Mouse (Mus musculus): ENCODE results near the gene Dnmt3c. TPM values are rescaled to one million over a fixed set of nuclear protein-coding genes. Genes with fewer than 3 reads are reported as not detected.
"Not testable (repeated sequence)": the region's sequence is repeated elsewhere in the genome, so short reads cannot be mapped to it uniquely, and the experiment has no call there.

Gene Dnmt3c
- polyA plus RNA-seq, 1 experiment from 2014 or later = 0.77 TPM

GRCm38 (mm10) chr2:153668754-153669376 lies 27.6 kb upstream of the Dnmt3c start:
- WGBS = 74% methylated on average over 7 of the region's 7 CpGs

GRCm38 (mm10) chr2:153670111-153670510 lies 26.3 kb upstream of the Dnmt3c start:
- Histone ChIP-seq H3K4me2 (no peak overlapping the region), H3K27ac (ENCODE audit: low read depth, low read length) (no peak overlapping the region), H3K36me3 (ENCODE audit: control insufficient read depth, insufficient read depth, low read length) (peaks cover 5% of the 10 kb centered on the region; the same call in 1 of the 2 replicates), H3K9ac (ENCODE audit: low read depth, low read length) (no peak overlapping the region), H3K4me3 (ENCODE audit: low read depth, low read length) (no peak overlapping the region), H3K9me3 (ENCODE audit: control insufficient read depth, low read length) (no peaks in the 10 kb centered on the region), H3K4me1 (replicated peaks; ENCODE audit: control insufficient read depth, insufficient read depth, low read length) (no peaks in the 10 kb centered on the region), H3K27me3 (replicated peaks; ENCODE audit: control insufficient read depth, insufficient read depth, low read length) (no peaks in the 10 kb centered on the region)
- 82% methylated on average over 5 of the region's 5 CpGs for WGBS
- ATAC-seq (replicated peaks; ENCODE audit: low FRiP score) (no peak), DNase-seq (ENCODE audit: low spot score) (no peak)

More at GRCm38 (mm10) chr2:153668754-153669376, 27.6 kb upstream of the Dnmt3c start:
- H3K4me1 ChIP-seq (replicated peaks; ENCODE audit: control insufficient read depth, insufficient read depth, low read length) = no peaks in the 10 kb centered on the region
- no peak for DNase-seq (ENCODE audit: low spot score)
- no peak overlapping the region for H3K4me3 ChIP-seq (ENCODE audit: low read depth, low read length)
- no peaks in the 10 kb centered on the region for H3K9me3 ChIP-seq (ENCODE audit: control insufficient read depth, low read length)
- peak; percentile 49 for ATAC-seq (replicated peaks; ENCODE audit: low FRiP score)
- no peaks in the 10 kb centered on the region for H3K27me3 ChIP-seq (replicated peaks; ENCODE audit: control insufficient read depth, insufficient read depth, low read length)
- no peak overlapping the region for H3K27ac ChIP-seq (ENCODE audit: low read depth, low read length)
- H3K9ac ChIP-seq (ENCODE audit: low read depth, low read length) = no peak overlapping the region
- H3K4me2 ChIP-seq = no peak overlapping the region
- H3K36me3 ChIP-seq (ENCODE audit: control insufficient read depth, insufficient read depth, low read length) = peaks cover 3% of the 10 kb centered on the region; the same call in 1 of the 2 replicates

- H3K9me3 ChIP-seq (ENCODE audit: control insufficient read depth, low read length) = no peaks in the 10 kb centered on the region
- no peaks in the 10 kb centered on the region for H3K27me3 ChIP-seq (replicated peaks; ENCODE audit: control insufficient read depth, insufficient read depth, low read length)
- H3K4me1 ChIP-seq (replicated peaks; ENCODE audit: control insufficient read depth, insufficient read depth, low read length) = peaks cover 3% of the 10 kb centered on the region; the same call in 1 of the 2 replicates
- H3K36me3 ChIP-seq (ENCODE audit: control insufficient read depth, insufficient read depth, low read length) = peaks cover 2% of the 10 kb centered on the region
- no peak overlapping the region for H3K9ac ChIP-seq (ENCODE audit: low read depth, low read length)
- H3K4me2 ChIP-seq = no peak overlapping the region
- DNase-seq (ENCODE audit: low spot score) (no peak), ATAC-seq (replicated peaks; ENCODE audit: low FRiP score) (no peak)
- no peak overlapping the region for H3K4me3 ChIP-seq (ENCODE audit: low read depth, low read length)
- no peak overlapping the region for H3K27ac ChIP-seq (ENCODE audit: low read depth, low read length)
- 85% methylated on average over 2 of the region's 2 CpGs for WGBS
These were observed 23.8 kb upstream of the Dnmt3c start for GRCm38 (mm10) chr2:153672619-153673018.

- not testable (repeated sequence) for H3K27ac ChIP-seq (ENCODE audit: low read depth, low read length); H3K4me2 ChIP-seq; H3K4me3 ChIP-seq (ENCODE audit: low read depth, low read length); H3K9me3 ChIP-seq (ENCODE audit: control insufficient read depth, low read length); DNase-seq (ENCODE audit: low spot score); H3K36me3 ChIP-seq (ENCODE audit: control insufficient read depth, insufficient read depth, low read length); H3K4me1 ChIP-seq (replicated peaks; ENCODE audit: control insufficient read depth, insufficient read depth, low read length); H3K27me3 ChIP-seq (replicated peaks; ENCODE audit: control insufficient read depth, insufficient read depth, low read length); H3K9ac ChIP-seq (ENCODE audit: low read depth, low read length)
- peak; percentile 89 for ATAC-seq (replicated peaks; ENCODE audit: low FRiP score)
- whole genome bisulfite sequencing = 40% methylated on average over 1 of the region's 1 CpGs
These were observed 21.1 kb upstream of the Dnmt3c start for GRCm38 (mm10) chr2:153675364-153675763.

- no peak overlapping the region for H3K4me3 ChIP-seq (ENCODE audit: low read depth, low read length)
- H3K4me2 ChIP-seq = no peak overlapping the region
- DNase-seq (ENCODE audit: low spot score) (no peak), ATAC-seq (replicated peaks; ENCODE audit: low FRiP score) (no peak)
- H3K27me3 ChIP-seq (replicated peaks; ENCODE audit: control insufficient read depth, insufficient read depth, low read length) = no peaks in the 10 kb centered on the region
- H3K36me3 ChIP-seq (ENCODE audit: control insufficient read depth, insufficient read depth, low read length) = peaks cover 8% of the 10 kb centered on the region
- no peak overlapping the region for H3K9ac ChIP-seq (ENCODE audit: low read depth, low read length)
- no peak overlapping the region for H3K27ac ChIP-seq (ENCODE audit: low read depth, low read length)
- no peaks in the 10 kb centered on the region for H3K9me3 ChIP-seq (ENCODE audit: control insufficient read depth, low read length)
- H3K4me1 ChIP-seq (replicated peaks; ENCODE audit: control insufficient read depth, insufficient read depth, low read length) = peaks cover 3% of the 10 kb centered on the region; the same call in 1 of the 2 replicates
- WGBS = 67% methylated on average over 6 of the region's 6 CpGs
These were observed 19.5 kb upstream of the Dnmt3c start for GRCm38 (mm10) chr2:153676944-153677343.

GRCm38 (mm10) chr2:153677550-153677949 lies 18.9 kb upstream of the Dnmt3c start:
- no peaks in the 10 kb centered on the region for H3K27me3 ChIP-seq (replicated peaks; ENCODE audit: control insufficient read depth, insufficient read depth, low read length)
- no peak for DNase-seq (ENCODE audit: low spot score)
- peaks cover 8% of the 10 kb centered on the region for H3K36me3 ChIP-seq (ENCODE audit: control insufficient read depth, insufficient read depth, low read length)
- peaks cover 3% of the 10 kb centered on the region; the same call in 1 of the 2 replicates for H3K4me1 ChIP-seq (replicated peaks; ENCODE audit: control insufficient read depth, insufficient read depth, low read length)
- no peak overlapping the region for H3K4me2 ChIP-seq
- H3K4me3 ChIP-seq (ENCODE audit: low read depth, low read length) = no peak overlapping the region
- 73% methylated on average over 7 of the region's 7 CpGs for WGBS
- H3K9ac ChIP-seq (ENCODE audit: low read depth, low read length) = no peak overlapping the region
- no peak for ATAC-seq (replicated peaks; ENCODE audit: low FRiP score)
- no peak overlapping the region for H3K27ac ChIP-seq (ENCODE audit: low read depth, low read length)
- no peaks in the 10 kb centered on the region for H3K9me3 ChIP-seq (ENCODE audit: control insufficient read depth, low read length)

GRCm38 (mm10) chr2:153679959-153680358 lies 16.5 kb upstream of the Dnmt3c start:
- Histone ChIP-seq H3K27ac (ENCODE audit: low read depth, low read length) (no peak overlapping the region), H3K9me3 (ENCODE audit: control insufficient read depth, low read length) (no peaks in the 10 kb centered on the region), H3K9ac (ENCODE audit: low read depth, low read length) (no peak overlapping the region), H3K4me1 (replicated peaks; ENCODE audit: control insufficient read depth, insufficient read depth, low read length) (peaks cover 3% of the 10 kb centered on the region; the same call in 1 of the 2 replicates), H3K4me2 (no peak overlapping the region), H3K27me3 (replicated peaks; ENCODE audit: control insufficient read depth, insufficient read depth, low read length) (no peaks in the 10 kb centered on the region), H3K4me3 (ENCODE audit: low read depth, low read length) (no peak overlapping the region), H3K36me3 (ENCODE audit: control insufficient read depth, insufficient read depth, low read length) (peaks cover 6% of the 10 kb centered on the region)
- ATAC-seq (replicated peaks; ENCODE audit: low FRiP score) = no peak
- 86% methylated on average over 1 of the region's 1 CpGs for WGBS
- no peak for DNase-seq (ENCODE audit: low spot score)

- 76% methylated on average over 6 of the region's 7 CpGs for WGBS
- not testable (repeated sequence) for H3K4me1 ChIP-seq (replicated peaks; ENCODE audit: control insufficient read depth, insufficient read depth, low read length); H3K9me3 ChIP-seq (ENCODE audit: control insufficient read depth, low read length); H3K27me3 ChIP-seq (replicated peaks; ENCODE audit: control insufficient read depth, insufficient read depth, low read length); H3K36me3 ChIP-seq (ENCODE audit: control insufficient read depth, insufficient read depth, low read length); DNase-seq (ENCODE audit: low spot score); ATAC-seq (replicated peaks; ENCODE audit: low FRiP score); H3K27ac ChIP-seq (ENCODE audit: low read depth, low read length); H3K4me3 ChIP-seq (ENCODE audit: low read depth, low read length); H3K9ac ChIP-seq (ENCODE audit: low read depth, low read length); H3K4me2 ChIP-seq
These were observed 3.0 kb upstream of the Dnmt3c start for GRCm38 (mm10) chr2:153693413-153693812.

GRCm38 (mm10) chr2:153694462-153695085 lies 1.9 kb upstream of the Dnmt3c start:
- no peaks in the 10 kb centered on the region for H3K4me1 ChIP-seq (replicated peaks; ENCODE audit: control insufficient read depth, insufficient read depth, low read length)
- H3K9ac ChIP-seq (ENCODE audit: low read depth, low read length) = no peak overlapping the region
- 0 out of 2 replicates have a peak, but pooled peaks have one; percentile 31 for ATAC-seq (replicated peaks; ENCODE audit: low FRiP score)
- no peak for DNase-seq (ENCODE audit: low spot score)
- 58% methylated on average over 19 of the region's 19 CpGs for WGBS
- H3K4me3 ChIP-seq (ENCODE audit: low read depth, low read length) = no peak overlapping the region
- no peak overlapping the region for H3K27ac ChIP-seq (ENCODE audit: low read depth, low read length)
- H3K4me2 ChIP-seq = no peak overlapping the region
- H3K27me3 ChIP-seq (replicated peaks; ENCODE audit: control insufficient read depth, insufficient read depth, low read length) = no peaks in the 10 kb centered on the region
- H3K36me3 ChIP-seq (ENCODE audit: control insufficient read depth, insufficient read depth, low read length) = no peaks in the 10 kb centered on the region
- no peaks in the 10 kb centered on the region for H3K9me3 ChIP-seq (ENCODE audit: control insufficient read depth, low read length)
